Mouse (Mus musculus) stomach, postnatal 0 days (tissue): ENCODE results near the gene Neurog1. TPM values are rescaled to one million over a fixed set of nuclear protein-coding genes. Genes with fewer than 3 reads are reported as not detected.

Experiments
- ATAC-seq: fragments of 200-750 bp; cut with Nextera tagmentation; 2 replicates; pipeline ENCODE4 v1.8.0; 2017; ENCODE audit not compliant: low FRiP score, low TSS enrichment
- DNase-seq: peaks from one replicate; pipeline ENCODE4 v3.0.0-alpha.2; 2016; ENCODE audit warnings: low spot score
- H3K27ac ChIP-seq: fragments of 300-500 bp; sonication (generic); replicated peaks from 2 replicates; pipeline ENCODE4 v1.5.1; 2014; ENCODE audit warnings: mild to moderate bottlenecking, control low read depth
- H3K27me3 ChIP-seq: fragments of 300-500 bp; sonication (generic); 2 replicates; pipeline ENCODE4 v1.6.1; 2014; ENCODE audit warnings: low read length; ENCODE audit not compliant: control insufficient read depth, insufficient read depth
- H3K36me3 ChIP-seq: fragments of 300-500 bp; sonication (generic); 2 replicates; pipeline ENCODE4 v1.6.1; 2014; ENCODE audit warnings: low read length, mixed read lengths; ENCODE audit not compliant: control insufficient read depth, insufficient read depth
- H3K4me1 ChIP-seq: fragments of 300-500 bp; sonication (generic); replicated peaks from 2 replicates; pipeline ENCODE4 v1.6.1; 2014; ENCODE audit warnings: antibody characterized with exemption; ENCODE audit not compliant: control insufficient read depth, insufficient read depth
- H3K4me2 ChIP-seq: fragments of 300-500 bp; sonication (generic); replicated peaks from 2 replicates; pipeline ENCODE4 v1.6.1; 2014; ENCODE audit warnings: low read depth, mild to moderate bottlenecking, control low read depth, moderate library complexity
- H3K4me3 ChIP-seq: fragments of 300-500 bp; sonication (generic); 2 replicates; pipeline ENCODE4 v1.5.1; 2014; ENCODE audit warnings: low read depth, low read length, control low read depth
- H3K9ac ChIP-seq: fragments of 300-500 bp; sonication (generic); 2 replicates; pipeline ENCODE4 v1.6.1; 2014; ENCODE audit warnings: mild to moderate bottlenecking, low read length, control low read depth, mixed read lengths
- H3K9me3 ChIP-seq: fragments of 300-500 bp; sonication (generic); 2 replicates; pipeline ENCODE4 v1.6.1; 2016; ENCODE audit warnings: low read length; ENCODE audit not compliant: control insufficient read depth
- CTCF ChIP-seq: IDR thresholded peaks from 2 replicates; pipeline ENCODE4 v1.5.1; 2016; ENCODE audit warnings: antibody characterized with exemption, low read depth, mild to moderate bottlenecking, moderate library complexity
- EP300 ChIP-seq: optimal IDR thresholded peaks from 2 replicates; pipeline ENCODE3; 2016; ENCODE audit warnings: antibody characterized with exemption
- WGBS: fragments of 180-500 bp; shearing (Covaris S2); extraction: QIAGEN DNeasy Blood & Tissue Kit; methylation state at CpG from one replicate; pipeline ENCODE4 v1.1.7; 2014; 5-methylcytosine and 5-hydroxymethylcytosine counted together
- polyA plus RNA-seq: library from polyadenylated mRNA; unstranded; fragments of >200 nt; fragmentation: Nextera tagmentation; extraction: Ambion mirVana; gene quantifications from 2 replicates; pipeline ENCODE4 v1.2.1, GENCODE M21; 2015

Gene Neurog1
- polyA plus RNA-seq = 0.06 TPM in 1 of 2 replicates, not detected in the other

DNA sequence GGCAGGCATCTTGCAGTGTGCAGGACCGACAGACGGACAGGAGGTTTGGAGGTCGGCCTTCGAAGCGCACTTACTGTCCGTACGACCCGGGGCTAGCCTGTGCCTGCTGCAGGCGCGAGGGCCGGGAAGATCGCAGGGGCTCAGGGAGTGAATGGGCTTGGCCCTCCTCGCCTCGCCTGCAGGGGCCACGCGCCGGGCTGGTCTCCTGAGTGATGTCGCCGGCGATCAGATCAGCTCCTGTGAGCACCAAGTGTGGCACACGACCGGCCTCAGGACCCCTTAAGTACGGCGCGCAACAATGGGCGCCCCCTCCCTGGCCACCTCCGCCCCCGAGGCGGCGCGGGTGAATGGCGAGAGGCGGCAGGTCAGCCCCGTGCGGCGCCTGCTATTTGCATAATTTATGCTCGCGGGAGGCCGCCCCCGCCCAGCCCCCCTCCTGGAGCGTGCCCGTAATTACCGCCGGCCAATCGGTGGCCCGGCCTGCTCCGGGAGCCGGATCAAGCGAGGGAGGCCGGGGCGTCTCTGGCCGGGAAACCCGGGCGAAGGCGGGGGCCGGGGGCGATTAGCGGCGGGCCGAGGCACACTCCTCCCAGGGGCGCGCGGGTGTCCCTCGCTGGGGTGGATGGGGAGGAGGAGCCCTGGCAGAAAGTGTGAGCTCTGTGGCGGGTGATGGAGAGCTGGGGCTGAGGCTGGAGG is at the start of gene Neurog1:
TSS of gene Neurog1 (minus strand) at position 240 of the 696 bp plus-strand sequence.
- Histone ChIP-seq H3K4me1 (0 out of 2 replicates have a peak, but pooled peaks cover 3% of the 10 kb centered on the region), H3K4me2 (peak within 1 kb of the TSS; percentile 45), H3K9me3 (no peaks in the 10 kb centered on the region), H3K4me3 (peak within 1 kb of the TSS; percentile 31), H3K27ac (no peak within 1 kb of the TSS), H3K27me3 (peaks cover 49% of the 10 kb centered on the region; the same call in 1 of the 2 replicates), H3K36me3 (no peaks in the 10 kb centered on the region), H3K9ac (no peak within 1 kb of the TSS)
- WGBS = under 1% methylated on average over 62 of the region's 65 CpGs
- ATAC-seq (no peak), DNase-seq (peak; percentile 18)
- TF ChIP-seq CTCF (no peak), EP300 (no peak)

DNA sequence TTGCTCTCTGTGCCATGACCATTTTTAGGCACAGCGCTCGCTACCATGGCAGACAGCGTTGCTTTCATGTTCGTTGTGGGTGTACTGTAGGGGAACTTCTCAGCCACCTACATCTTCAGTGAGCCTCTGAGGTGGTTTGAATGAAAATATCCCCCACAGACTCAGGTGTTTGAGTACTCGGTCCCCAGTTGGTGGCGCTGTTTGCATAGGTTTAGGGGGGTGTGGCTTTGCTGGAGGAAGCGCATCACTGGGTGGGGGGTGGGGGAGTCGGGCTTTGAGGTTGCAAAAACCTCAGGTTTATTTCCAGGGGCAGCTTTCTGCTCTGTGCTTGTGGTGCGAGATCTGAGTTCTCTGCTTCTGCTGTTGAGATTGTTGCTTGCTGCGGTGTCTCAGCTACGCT is 47.4 kb upstream of the Neurog1 start:
- Histone ChIP-seq H3K4me1 (0 out of 2 replicates have a peak, but pooled peaks cover 2% of the 10 kb centered on the region), H3K4me3 (no peak overlapping the region), H3K4me2 (no peak overlapping the region), H3K27me3 (peaks cover 11% of the 10 kb centered on the region), H3K9ac (no peak overlapping the region), H3K36me3 (no peaks in the 10 kb centered on the region), H3K27ac (no peak overlapping the region), H3K9me3 (no peaks in the 10 kb centered on the region)
- no peak for ATAC-seq
- 92% methylated on average over 11 of the region's 11 CpGs for WGBS
- DNase-seq = no peak
- TF ChIP-seq CTCF (no peak), EP300 (no peak)

DNA sequence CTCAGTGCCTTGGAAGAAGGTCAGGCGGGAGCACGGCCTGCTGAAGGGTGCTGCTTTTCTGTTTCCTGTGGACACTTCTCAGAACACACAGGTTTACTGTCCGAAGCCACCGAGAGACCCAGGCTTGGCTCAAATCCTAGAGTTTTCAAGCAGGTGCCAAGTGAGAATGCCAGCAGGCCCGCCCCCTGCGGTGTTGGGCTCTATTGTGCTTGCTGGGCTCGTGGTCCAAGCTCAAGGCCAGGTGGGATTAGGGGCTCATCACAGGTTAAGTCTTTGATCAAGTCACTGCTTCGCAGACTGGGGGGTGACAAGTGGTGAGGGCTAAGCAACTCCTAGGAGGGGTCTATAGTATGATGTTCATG is 44.7 kb upstream of the Neurog1 start:
- no peaks in the 10 kb centered on the region for H3K9me3 ChIP-seq
- H3K36me3 ChIP-seq = no peaks in the 10 kb centered on the region
- peak overlapping the region; percentile 47 for H3K4me3 ChIP-seq
- no peak overlapping the region for H3K9ac ChIP-seq
- H3K4me1 ChIP-seq = 0 out of 2 replicates have a peak, but pooled peaks cover 2% of the 10 kb centered on the region
- WGBS = 13% methylated on average over 8 of the region's 8 CpGs
- H3K27me3 ChIP-seq = peaks cover 11% of the 10 kb centered on the region
- H3K4me2 ChIP-seq = peak overlapping the region; percentile 73
- TF ChIP-seq EP300 (no peak), CTCF (no peak)
- DNase-seq = no peak
- H3K27ac ChIP-seq = no peak overlapping the region
- no peak for ATAC-seq

- Histone ChIP-seq H3K4me3 (peak within 1 kb of the TSS; percentile 47), H3K9me3 (no peaks in the 10 kb centered on the region), H3K9ac (peak within 1 kb of the TSS; percentile 53; the same call in 1 of the 2 replicates), H3K4me2 (peak within 1 kb of the TSS; percentile 73), H3K27me3 (peaks cover 11% of the 10 kb centered on the region), H3K36me3 (no peaks in the 10 kb centered on the region), H3K4me1 (0 out of 2 replicates have a peak, but pooled peaks cover 2% of the 10 kb centered on the region), H3K27ac (no peak within 1 kb of the TSS)
- peak; percentile 31 for DNase-seq
- ATAC-seq = peak; percentile 73; the same call in 1 of the 2 replicates
- WGBS = under 1% methylated on average over 69 of the region's 76 CpGs
- no peak for TF ChIP-seq CTCF
- no peak for TF ChIP-seq EP300
Measured at GRCm38 (mm10) chr13:56295943-56296658, 44.1 kb upstream of the Neurog1 start, which contains the start of gene Cxcl14. Cxcl14 (minus strand) TSS chr13:56296551.

- H3K9me3 ChIP-seq = no peaks in the 10 kb centered on the region
- TF ChIP-seq EP300 = no peak
- TF ChIP-seq CTCF = no peak
- ATAC-seq = 0 out of 2 replicates have a peak, but pooled peaks have one; percentile 9
- WGBS = 6% methylated on average over 13 of the region's 13 CpGs
- H3K36me3 ChIP-seq = no peaks in the 10 kb centered on the region
- peak overlapping the region; percentile 47 for H3K4me3 ChIP-seq
- H3K27me3 ChIP-seq = peaks cover 11% of the 10 kb centered on the region
- H3K4me1 ChIP-seq = 0 out of 2 replicates have a peak, but pooled peaks cover 2% of the 10 kb centered on the region
- no peak for DNase-seq
- H3K27ac ChIP-seq = no peak overlapping the region
- H3K9ac ChIP-seq = peak overlapping the region; percentile 53; the same call in 1 of the 2 replicates
- H3K4me2 ChIP-seq = peak overlapping the region; percentile 73
Measured at GRCm38 (mm10) chr13:56295586-56295942, 43.6 kb upstream of the Neurog1 start.
